Mouse (Mus musculus) thymus, postnatal 4 days (tissue): Measurements from ENCODE around the gene Dcakd.
"Not testable (repeated sequence)": the region's sequence is repeated elsewhere in the genome, so short reads cannot be mapped to it uniquely, and the experiment has no call there.

Experiments
- DNase-seq: peaks from one replicate; pipeline ENCODE4 v3.0.0; 2021

The Dcakd gene

DNA sequence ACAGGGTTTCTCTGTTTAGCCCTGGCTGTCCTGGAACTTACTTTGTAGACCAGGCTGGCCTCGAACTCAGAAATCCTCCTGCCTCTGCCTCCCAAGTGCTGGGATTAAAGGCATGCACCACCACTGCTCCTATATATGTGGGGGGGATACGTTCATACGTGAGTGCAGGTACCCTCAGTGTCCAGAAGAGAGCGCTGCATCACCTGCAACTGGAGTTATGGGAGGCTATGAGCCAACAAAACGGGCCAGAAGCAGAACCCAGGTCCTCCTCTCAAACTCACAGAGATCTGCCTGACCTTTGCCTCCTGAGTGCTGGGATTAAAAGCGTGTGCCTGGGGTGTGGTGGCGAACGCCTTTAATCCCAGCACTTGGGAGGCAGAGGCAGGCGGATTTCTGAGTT lies 52.2 kb downstream of the Dcakd start:
- not testable (repeated sequence) for DNase-seq

DNA sequence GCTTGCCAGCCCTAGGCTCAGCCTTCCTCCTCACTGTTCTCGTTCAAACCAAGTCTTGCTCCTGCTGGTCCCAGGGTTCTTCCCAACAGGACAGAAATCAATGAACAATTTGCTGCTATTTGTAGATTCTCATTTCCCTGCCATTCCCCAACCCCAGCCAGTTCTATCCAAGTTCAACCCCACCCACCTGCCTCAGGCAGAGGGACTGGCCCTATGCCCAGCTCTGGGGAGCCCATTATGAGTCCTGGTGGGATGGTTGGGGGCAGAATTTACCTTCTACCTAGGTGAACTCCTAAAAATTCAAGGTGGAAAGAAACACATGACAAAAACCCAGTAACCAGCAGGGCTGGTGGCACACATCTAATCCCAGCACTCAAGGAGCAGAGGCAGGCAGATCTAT lies 55.8 kb downstream of the Dcakd start:
- no peak for DNase-seq

GRCm38 (mm10) chr11:102971604-102972003 lies 56.5 kb downstream of the Dcakd start:
- DNase-seq: no peak

DNA sequence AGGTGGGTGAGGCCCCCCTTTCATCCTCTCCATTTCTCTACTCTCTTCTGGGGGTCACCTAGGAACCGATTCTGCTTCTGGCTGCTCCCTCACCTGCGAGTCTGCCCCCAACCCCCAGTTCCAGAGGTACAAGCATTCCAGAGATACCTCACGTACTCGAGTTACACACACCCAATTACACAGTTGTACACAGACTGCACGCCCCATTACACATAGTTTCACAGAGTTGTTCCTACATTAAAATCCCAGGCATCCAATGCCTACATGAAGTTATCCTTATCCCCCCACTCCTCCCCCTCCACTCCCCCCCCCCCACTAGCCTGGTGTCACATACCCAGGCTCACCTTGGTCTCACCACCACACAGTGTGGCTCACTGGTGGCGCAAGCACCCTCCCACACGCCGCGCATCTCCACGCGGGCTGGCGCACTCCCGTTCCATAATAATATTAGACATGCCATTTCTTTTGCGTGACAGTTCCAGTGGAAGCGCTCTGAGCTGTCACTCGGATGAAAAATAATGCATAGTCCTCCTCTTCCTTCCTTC lies 63.5 kb downstream of the Dcakd start:
- DNase-seq: no peak

DNA sequence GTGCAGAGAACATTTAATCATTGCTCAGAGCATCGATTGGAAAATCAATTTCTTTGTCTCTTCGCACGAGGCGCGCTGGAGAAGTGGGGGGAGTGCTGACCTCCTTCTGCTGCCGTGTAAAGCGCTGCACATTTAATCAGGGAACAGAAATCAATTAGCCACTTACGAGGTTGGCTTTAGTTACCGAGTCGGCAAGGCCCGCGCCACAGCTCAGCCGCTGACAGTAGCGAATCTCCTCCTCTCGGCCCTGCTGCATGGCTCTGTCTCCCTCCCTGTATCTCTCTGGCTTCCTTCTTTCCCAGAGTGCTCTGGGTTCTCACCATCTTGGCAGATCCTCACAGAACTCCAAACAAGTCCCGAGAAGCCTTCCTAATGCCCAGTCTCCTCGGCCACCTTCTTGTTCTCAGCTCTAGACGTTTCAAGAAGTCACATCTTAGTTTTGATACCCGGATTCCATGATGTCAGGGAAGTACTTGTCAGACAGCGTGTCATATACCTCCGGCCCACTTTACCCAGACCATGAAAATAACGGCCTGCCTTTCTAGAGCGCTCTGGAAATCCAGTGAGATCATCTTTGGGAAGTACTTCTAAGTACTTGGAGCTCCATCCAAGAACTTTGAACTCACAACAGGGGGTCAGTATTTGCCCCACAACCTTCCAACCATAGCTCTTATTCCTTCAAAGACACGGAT lies 64.1 kb downstream of the Dcakd start:
- no peak for DNase-seq

- DNase-seq: no peak
Measured at GRCm38 (mm10) chr11:102963246-102963854, 64.8 kb downstream of the Dcakd start.

- DNase-seq: no peak
Measured at GRCm38 (mm10) chr11:102962861-102963245, 65.3 kb downstream of the Dcakd start.

- no peak for DNase-seq
Measured at GRCm38 (mm10) chr11:102961082-102961481, 67.1 kb downstream of the Dcakd start.

GRCm38 (mm10) chr11:102958870-102959269 lies 69.3 kb downstream of the Dcakd start:
- no peak for DNase-seq

DNA sequence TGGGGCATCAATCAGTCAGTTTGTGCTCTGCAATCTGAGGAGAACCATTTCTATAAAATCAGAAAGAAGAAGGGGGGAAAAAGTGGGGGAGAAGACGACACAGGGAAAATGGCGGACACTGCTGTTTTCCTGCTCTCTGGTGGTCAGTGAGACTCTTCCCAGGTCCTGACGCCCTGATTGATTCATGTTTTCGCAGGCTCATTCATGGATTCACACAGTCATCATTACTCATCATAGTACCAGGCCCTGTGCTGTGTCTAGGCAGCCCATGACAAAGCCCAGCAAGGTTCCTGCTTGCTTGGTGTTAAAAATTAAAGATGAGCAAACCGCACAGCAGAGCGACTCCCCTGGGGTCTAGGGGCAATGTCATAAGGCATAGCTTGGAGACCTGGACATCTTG lies 69.7 kb downstream of the Dcakd start:
- DNase-seq: no peak

GRCm38 (mm10) chr11:102957692-102958091 lies 70.4 kb downstream of the Dcakd start:
- DNase-seq: no peak

DNA sequence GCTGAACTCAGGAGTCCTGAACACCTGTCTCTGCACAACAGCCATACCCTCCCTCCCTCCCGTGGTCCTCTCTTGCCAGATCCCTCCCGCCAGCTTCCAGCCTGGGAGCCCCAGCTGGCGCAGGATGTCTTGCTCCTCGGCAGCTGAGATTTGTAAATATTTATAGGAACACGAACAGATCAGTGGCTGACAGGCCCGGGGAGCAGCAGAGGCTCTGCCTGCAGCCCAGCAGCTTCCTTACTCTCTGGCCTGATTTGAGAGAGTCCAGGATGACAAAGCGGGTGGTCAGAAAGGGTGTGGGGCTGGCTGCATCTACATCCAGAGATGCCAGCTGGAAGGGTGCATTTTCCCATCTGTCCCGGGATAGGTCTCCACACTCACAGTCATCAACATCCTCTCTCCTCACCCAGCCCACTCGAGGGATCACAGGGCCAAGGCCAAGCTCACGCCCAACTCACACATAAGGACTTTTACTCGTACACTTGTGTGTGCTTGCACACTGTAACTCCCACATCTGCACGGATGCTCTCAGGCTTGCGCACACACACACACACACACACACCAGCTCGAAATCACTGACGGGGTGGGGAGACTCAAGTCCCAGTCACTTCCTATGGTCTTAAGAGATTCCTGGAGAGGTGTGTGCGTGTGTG lies 71.0 kb downstream of the Dcakd start:
- no peak for DNase-seq

DNA sequence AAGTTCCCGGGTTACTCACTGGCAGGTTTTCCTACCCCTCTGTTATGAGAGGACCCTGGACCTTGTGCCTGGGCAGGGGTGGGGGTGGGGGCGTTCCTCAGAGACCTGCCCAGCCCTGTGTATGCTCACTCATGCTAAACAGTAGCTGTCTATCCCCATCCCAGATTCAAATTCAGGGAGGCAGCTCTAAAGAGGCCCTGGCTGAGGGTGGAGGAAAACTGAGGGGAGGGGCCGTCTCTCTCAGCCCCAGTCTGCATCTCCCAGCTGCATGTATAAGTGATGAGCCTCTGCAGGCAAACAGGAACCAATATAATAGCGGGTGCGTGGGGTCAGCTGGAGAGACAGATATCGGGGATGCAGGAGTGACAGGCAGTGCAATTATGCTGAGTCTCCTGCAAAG lies 75.2 kb downstream of the Dcakd start:
- DNase-seq: no peak

GRCm38 (mm10) chr11:102948043-102948961 lies 79.8 kb downstream of the Dcakd start:
- peak; percentile 52 for DNase-seq

DNA sequence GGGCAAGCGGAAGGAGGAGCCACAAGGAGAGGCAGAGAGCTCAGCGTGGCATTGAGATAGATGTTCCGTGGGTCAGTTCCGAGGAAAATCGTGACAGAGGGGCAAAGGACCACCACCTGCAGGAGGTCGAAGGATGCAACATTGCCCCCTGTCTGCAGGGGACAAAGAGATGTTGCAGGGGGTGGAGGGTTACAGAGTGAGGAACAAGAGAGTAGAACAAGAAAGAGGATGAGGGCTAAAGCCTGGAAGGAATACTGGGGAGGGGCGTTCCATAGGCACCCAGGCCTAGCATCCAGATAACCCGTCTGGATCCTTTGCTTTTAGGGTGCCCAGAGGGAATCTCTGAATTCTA lies 81.2 kb downstream of the Dcakd start:
- peak; percentile 47 for DNase-seq

DNA sequence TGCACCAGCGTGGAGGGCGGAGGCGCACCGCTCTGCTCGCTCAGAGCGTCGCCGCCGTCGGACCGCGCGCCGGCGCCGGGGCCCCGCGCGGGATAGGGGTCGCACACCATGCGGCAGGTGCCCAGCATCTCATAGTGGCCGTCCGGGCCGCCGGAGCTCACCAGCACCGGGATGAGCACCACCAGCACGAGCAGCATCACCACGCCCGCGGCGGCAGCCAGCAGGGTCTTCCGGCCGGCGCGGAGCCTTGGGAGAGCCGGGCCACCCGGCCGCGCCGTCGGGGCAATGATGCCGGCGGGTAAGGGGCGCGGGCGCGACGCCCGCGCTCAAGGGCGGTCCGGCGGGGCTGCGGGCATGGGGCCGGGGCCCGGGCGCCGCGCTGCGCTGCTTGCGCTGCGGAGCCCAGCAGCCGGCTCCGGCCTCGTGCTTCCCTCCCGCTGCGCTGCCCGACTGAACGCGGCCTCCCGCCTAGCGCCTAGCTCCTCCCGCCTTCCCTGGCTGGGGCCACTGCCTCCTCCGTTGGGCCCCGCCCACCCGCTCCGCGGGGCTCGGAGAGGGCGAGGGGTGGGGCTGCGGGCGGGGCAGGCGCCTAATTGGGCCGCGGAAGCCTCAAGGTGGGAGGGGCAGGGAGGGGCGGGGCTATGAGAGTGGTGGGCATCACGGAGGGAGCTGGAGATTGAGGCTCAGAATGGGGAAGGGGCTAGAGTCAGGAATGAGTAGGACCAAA lies 81.7 kb downstream of the Dcakd start, which contains the start of gene C1ql1:
Gene C1ql1 (minus strand): TSS at position 424 of the 727 bp plus-strand sequence.
- DNase-seq: peak; percentile 84

DNA sequence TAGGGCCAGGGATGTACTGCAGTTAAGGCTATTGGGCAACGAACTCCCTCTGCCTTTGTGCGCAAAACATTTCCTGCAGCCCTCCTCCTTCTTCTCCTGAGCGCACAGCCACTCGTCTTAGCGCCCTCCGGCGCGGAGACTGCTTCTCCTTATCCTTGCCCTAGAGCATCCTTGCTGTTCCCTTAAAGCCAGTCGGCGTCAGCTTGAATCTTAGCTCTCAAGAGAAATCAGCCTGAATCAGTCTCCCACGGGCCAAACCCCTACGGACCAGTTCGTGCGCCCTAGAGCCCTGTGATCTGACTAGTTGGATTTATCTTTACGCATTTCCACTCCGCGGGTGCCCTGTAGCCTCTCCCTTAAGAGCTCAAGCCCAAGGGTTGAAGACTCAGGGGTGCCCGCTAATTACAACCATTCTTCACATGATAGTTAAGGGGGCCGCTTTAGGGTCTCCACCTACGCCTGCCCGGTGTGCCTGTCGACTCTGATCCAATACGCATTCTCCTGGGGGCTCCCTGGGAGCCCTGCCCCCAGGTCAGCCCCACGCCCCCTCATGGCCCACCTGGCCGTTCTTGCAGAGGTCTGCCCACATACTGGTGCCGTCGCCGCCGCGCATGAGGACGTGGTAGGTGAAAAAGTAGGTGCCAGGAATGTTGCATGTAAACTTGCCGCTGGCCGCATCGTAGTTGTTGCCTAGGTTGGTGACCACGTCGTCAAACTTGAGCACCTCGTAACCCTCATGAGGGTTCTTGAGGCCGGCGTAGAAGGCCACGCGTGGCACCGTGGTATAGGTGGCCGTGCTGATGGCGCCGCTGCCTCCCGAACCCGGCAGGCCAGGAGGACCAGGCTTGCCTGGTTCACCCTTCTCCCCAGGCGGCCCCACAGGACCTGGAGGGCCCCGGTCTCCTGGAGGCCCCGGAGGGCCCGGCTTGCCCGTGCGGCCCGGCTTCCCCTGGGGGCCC lies 82.5 kb downstream of the Dcakd start:
- peak; percentile 22 for DNase-seq
